Mouse (Mus musculus): ENCODE results near the gene Gk5. TPM values are rescaled to one million over a fixed set of nuclear protein-coding genes. Genes with fewer than 3 reads are reported as not detected.
"Not testable (repeated sequence)": the region's sequence is repeated elsewhere in the genome, so short reads cannot be mapped to it uniquely, and the experiment has no call there.

The Gk5 gene
- polyA plus RNA-seq (2016; fragmentation: Nextera tagmentation; extraction: Ambion mirVana) = 2.1 and 3.2 TPM in 2 replicates

- Histone ChIP-seq H3K27me3 (ENCODE audit: insufficient read depth, poor library complexity, severe bottlenecking) (peaks cover 9% of the 10 kb centered on the region), H3K9me3 (no peaks in the 10 kb centered on the region), H3K27ac (peak within 1 kb of the TSS; percentile 85), H3K4me1 (replicated peaks) (peaks cover 11% of the 10 kb centered on the region; the same call in 1 of the 2 replicates), H3K36me3 (no peaks in the 10 kb centered on the region), H3K4me3 (peak within 1 kb of the TSS; percentile 63)
- WGBS = under 1% methylated on average over 76 of the region's 76 CpGs
- DNase-seq (ENCODE audit: low spot score) = peak; percentile 98
Measured at GRCm38 (mm10) chr9:96118861-96119772, at the start of gene Gk5. Gk5 (plus strand) TSS chr9:96119362.

DNA sequence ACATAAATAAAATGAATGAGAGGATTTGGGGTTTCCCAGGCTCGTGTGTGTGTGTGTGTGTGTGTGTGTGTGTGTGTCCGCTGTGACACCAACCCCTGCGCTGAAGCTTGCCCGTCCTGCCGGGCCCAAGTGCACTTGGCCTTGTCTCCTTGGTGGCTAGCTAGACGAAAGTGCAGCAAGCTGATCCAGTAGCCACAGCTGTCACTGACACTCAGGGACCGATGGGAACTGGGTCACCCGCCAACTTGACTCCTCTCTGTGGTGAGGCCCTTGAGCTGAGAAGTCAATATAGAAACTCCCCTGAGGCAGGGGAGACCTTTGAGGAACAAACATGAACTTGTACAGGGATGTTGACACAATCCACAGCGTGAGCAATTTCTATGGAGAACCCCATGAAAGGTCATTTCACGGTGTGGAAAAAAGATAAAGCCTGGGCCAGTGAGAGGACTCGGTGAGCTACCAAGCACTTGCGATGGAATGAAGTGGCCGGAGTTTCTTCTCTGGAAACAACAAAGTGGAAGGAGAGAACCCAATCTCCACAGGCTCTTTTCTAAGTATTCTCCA, 40.3 kb upstream of the Gk5 start:
- 93% methylated on average over 13 of the region's 13 CpGs for WGBS

DNA sequence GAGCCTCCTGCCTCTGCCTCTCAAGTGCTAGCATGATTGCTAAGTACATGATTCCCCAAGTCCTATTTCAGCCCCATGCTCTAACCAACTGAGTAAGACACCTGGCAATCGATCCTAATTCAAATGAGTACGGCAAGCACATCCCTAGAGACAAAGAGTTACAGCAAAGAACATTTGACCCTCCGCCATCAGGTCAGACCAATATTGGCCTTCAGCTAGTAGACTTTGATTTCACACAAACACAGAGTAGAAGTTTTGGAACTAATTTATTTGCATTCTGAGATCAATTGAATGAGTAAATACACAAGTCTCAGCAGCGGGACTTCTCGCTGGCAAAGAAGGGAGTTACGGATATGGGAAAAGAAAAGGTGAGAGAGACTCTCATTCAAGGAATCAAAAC, 33.9 kb upstream of the Gk5 start:
- no peaks in the 10 kb centered on the region for H3K27me3 ChIP-seq (ENCODE audit: insufficient read depth, poor library complexity, severe bottlenecking)
- no peaks in the 10 kb centered on the region for H3K4me1 ChIP-seq (replicated peaks)
- H3K27ac ChIP-seq = no peak overlapping the region
- H3K9me3 ChIP-seq = no peaks in the 10 kb centered on the region
- H3K4me3 ChIP-seq = no peak overlapping the region
- no peak for DNase-seq (ENCODE audit: low spot score)
- WGBS = 93% methylated on average over 6 of the region's 6 CpGs
- H3K36me3 ChIP-seq = no peaks in the 10 kb centered on the region

More for the DNA sequence above, 40.3 kb upstream of the Gk5 start:
- Histone ChIP-seq H3K27me3 (ENCODE audit: insufficient read depth, poor library complexity, severe bottlenecking) (no peaks in the 10 kb centered on the region), H3K27ac (no peak overlapping the region), H3K4me1 (replicated peaks) (no peaks in the 10 kb centered on the region), H3K4me3 (no peak overlapping the region), H3K9me3 (no peaks in the 10 kb centered on the region), H3K36me3 (no peaks in the 10 kb centered on the region)
- DNase-seq (ENCODE audit: low spot score) = no peak

DNA sequence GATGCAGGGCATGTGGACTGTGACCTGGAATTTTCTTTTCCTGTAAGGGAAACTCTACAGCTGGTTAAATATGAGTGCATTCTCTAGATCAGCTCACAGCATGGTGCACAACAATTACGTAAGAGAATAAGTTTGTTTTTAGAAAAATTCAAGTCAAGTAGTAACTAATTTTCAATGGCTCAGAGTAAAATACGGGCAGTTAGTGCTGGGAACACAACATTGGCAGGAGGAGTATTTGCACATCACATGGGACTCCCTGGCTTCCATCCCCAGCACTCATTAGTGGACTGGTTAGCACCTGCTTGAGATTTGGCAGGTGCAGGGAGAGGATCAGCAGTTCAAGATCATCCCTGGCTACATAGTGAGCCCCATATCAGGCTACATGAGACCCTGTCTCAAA, 31.5 kb upstream of the Gk5 start:
- Histone ChIP-seq H3K36me3 (no peaks in the 10 kb centered on the region), H3K27me3 (ENCODE audit: insufficient read depth, poor library complexity, severe bottlenecking) (no peaks in the 10 kb centered on the region), H3K9me3 (no peaks in the 10 kb centered on the region), H3K4me3 (no peak overlapping the region), H3K27ac (no peak overlapping the region), H3K4me1 (replicated peaks) (no peaks in the 10 kb centered on the region)
- 87% methylated on average over 2 of the region's 2 CpGs for WGBS
- DNase-seq (ENCODE audit: low spot score) = no peak

GRCm38 (mm10) chr9:96088456-96088855, 30.7 kb upstream of the Gk5 start:
- not testable (repeated sequence) for H3K36me3 ChIP-seq; H3K27ac ChIP-seq; H3K27me3 ChIP-seq (ENCODE audit: insufficient read depth, poor library complexity, severe bottlenecking); DNase-seq (ENCODE audit: low spot score); H3K4me1 ChIP-seq (replicated peaks); H3K9me3 ChIP-seq; H3K4me3 ChIP-seq
- whole genome bisulfite sequencing = 85% methylated on average over 3 of the region's 3 CpGs

GRCm38 (mm10) chr9:96092637-96093036, 26.5 kb upstream of the Gk5 start:
- not testable (repeated sequence) for H3K36me3 ChIP-seq; H3K4me3 ChIP-seq; DNase-seq (ENCODE audit: low spot score); H3K27ac ChIP-seq; H3K27me3 ChIP-seq (ENCODE audit: insufficient read depth, poor library complexity, severe bottlenecking); H3K4me1 ChIP-seq (replicated peaks)
- H3K9me3 ChIP-seq = peaks cover 21% of the 10 kb centered on the region
- WGBS = 92% methylated on average over 10 of the region's 10 CpGs

GRCm38 (mm10) chr9:96093221-96093620, 25.9 kb upstream of the Gk5 start:
- Histone ChIP-seq H3K36me3 (no peaks in the 10 kb centered on the region), H3K4me1 (replicated peaks) (no peaks in the 10 kb centered on the region), H3K9me3 (peaks cover 21% of the 10 kb centered on the region), H3K27me3 (ENCODE audit: insufficient read depth, poor library complexity, severe bottlenecking) (no peaks in the 10 kb centered on the region), H3K4me3 (no peak overlapping the region), H3K27ac (no peak overlapping the region)
- no peak for DNase-seq (ENCODE audit: low spot score)
- 88% methylated on average over 1 of the region's 1 CpGs for WGBS

GRCm38 (mm10) chr9:96094341-96094740, 24.8 kb upstream of the Gk5 start:
- WGBS = 67% methylated on average over 1 of the region's 1 CpGs
- Histone ChIP-seq H3K4me1 (replicated peaks) (no peaks in the 10 kb centered on the region), H3K4me3 (no peak overlapping the region), H3K27me3 (ENCODE audit: insufficient read depth, poor library complexity, severe bottlenecking) (no peaks in the 10 kb centered on the region), H3K9me3 (peaks cover 32% of the 10 kb centered on the region), H3K36me3 (no peaks in the 10 kb centered on the region), H3K27ac (no peak overlapping the region)
- DNase-seq (ENCODE audit: low spot score) = no peak

DNA sequence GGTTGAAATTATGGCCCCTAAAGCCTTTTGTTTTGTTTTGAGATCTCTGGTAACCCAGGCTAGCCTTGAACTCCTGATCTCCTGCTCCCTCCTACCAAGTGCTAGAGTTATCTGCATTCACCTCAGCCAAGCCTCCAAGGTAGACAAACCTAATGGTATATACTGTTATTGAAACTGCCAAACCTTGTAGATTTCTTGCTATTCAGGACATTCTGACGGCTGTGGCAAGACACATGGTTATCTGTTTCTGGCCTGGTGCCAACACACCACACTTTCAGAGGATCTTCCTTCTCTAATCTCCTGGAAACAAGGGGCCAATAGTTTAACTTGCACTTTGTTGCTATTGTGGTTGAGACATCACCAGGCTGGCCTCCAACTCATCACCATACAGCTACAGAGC, 24.0 kb upstream of the Gk5 start:
- H3K4me1 ChIP-seq (replicated peaks) = no peaks in the 10 kb centered on the region
- no peaks in the 10 kb centered on the region for H3K27me3 ChIP-seq (ENCODE audit: insufficient read depth, poor library complexity, severe bottlenecking)
- no peak overlapping the region for H3K27ac ChIP-seq
- H3K4me3 ChIP-seq = no peak overlapping the region
- no peak for DNase-seq (ENCODE audit: low spot score)
- peaks cover 40% of the 10 kb centered on the region for H3K9me3 ChIP-seq
- no peaks in the 10 kb centered on the region for H3K36me3 ChIP-seq
- 91% methylated on average over 1 of the region's 1 CpGs for WGBS

DNA sequence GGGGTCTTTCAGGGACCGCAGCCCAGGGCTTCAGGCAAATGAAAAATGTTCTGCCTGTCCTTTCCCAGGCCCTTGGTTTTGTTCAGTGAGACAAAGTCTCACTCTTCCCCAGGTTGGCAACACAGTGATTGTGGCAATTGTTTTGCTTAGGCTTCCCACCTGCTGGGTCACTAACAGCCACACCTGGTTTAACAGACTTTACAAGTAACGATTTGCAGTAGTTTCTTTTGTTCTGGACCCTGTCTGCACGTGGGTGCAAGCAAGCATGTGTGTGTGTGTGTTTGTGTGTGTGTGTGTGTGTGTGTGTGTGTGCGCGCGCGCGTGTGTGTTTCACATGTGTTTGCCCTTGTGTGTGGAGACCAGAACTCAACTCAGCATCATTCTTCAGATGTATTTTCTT, 16.3 kb upstream of the Gk5 start:
- Histone ChIP-seq H3K4me3 (no peak overlapping the region), H3K9me3 (peaks cover 31% of the 10 kb centered on the region), H3K27me3 (ENCODE audit: insufficient read depth, poor library complexity, severe bottlenecking) (no peaks in the 10 kb centered on the region), H3K27ac (no peak overlapping the region), H3K4me1 (replicated peaks) (no peaks in the 10 kb centered on the region), H3K36me3 (no peaks in the 10 kb centered on the region)
- WGBS = 88% methylated on average over 8 of the region's 8 CpGs
- DNase-seq (ENCODE audit: low spot score) = no peak

DNA sequence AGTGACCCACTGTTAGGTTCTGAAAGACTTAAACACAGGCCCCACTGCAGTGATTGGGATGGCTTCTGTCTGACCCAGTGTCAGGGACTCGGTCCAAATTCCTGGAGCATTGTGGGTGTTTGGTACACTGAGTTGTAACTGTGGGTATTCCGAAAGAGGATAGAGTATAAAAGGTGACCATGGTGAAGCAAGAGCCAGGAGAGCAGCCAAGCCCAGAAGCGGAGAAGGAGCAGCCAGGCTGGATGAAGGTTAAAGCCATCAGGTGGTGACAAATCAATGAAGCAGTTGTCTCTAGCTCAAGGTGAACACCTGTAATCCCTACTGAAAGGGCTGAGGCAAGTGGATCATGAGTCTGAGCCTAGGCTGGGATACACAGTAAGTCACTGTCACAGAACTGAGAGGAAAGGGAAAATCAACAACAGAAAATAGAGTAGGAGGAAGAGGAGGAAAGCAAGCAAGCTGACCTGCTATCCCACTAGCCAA, 6.2 kb upstream of the Gk5 start:
- 88% methylated on average over 3 of the region's 3 CpGs for WGBS
- Histone ChIP-seq H3K36me3 (no peaks in the 10 kb centered on the region), H3K4me1 (replicated peaks) (no peaks in the 10 kb centered on the region), H3K27ac (no peak overlapping the region), H3K4me3 (no peak overlapping the region), H3K27me3 (ENCODE audit: insufficient read depth, poor library complexity, severe bottlenecking) (no peaks in the 10 kb centered on the region), H3K9me3 (no peaks in the 10 kb centered on the region)
- DNase-seq (ENCODE audit: low spot score) = no peak

DNA sequence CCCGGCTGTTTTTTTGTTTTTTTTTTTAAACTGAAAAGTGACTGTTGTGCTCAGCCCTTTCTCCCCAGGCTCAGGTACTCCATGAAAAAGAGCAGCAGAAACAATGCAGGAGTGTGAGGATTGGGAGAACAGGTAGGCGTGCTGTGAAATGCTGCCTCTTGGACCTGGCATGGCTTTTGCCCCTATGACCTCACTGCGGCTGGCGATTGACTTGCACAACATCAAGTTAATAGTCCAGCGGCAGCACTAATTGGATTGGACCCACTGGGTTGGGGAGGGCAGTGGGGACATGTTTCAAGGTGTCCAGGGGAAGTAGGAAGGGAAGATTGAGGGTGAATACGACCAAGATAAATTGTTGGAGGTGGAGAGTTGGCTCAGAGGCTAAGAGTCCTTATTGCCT, 2.4 kb upstream of the Gk5 start:
- H3K27me3 ChIP-seq (ENCODE audit: insufficient read depth, poor library complexity, severe bottlenecking) = peaks cover 9% of the 10 kb centered on the region
- H3K9me3 ChIP-seq = no peaks in the 10 kb centered on the region
- WGBS = 88% methylated on average over 6 of the region's 6 CpGs
- no peaks in the 10 kb centered on the region for H3K36me3 ChIP-seq
- no peak for DNase-seq (ENCODE audit: low spot score)
- no peak overlapping the region for H3K27ac ChIP-seq
- H3K4me3 ChIP-seq = no peak overlapping the region
- H3K4me1 ChIP-seq (replicated peaks) = peaks cover 11% of the 10 kb centered on the region; the same call in 1 of the 2 replicates

DNA sequence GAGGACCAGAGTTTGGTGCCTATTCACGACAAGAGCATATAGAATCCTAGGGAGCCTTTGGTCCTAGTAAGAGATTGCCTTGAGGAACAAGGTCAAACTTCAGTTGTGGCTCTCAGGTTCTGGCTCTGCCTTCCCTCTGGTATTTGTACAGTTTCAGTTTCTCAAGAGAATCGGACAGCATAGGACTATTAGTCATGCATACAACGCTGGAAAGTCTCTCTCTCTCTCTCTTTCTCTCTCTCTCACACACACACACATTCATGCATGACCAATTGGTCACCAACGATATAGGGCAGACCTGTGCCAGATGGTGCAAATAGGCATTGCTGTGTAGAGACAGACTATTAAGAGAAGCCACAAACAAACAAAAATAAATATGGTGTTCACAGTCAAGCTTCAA, 946 bp upstream of the Gk5 start:
- peak overlapping the region; percentile 63 for H3K4me3 ChIP-seq
- 79% methylated on average over 4 of the region's 4 CpGs for WGBS

More for the DNA sequence above, 946 bp upstream of the Gk5 start:
- DNase-seq (ENCODE audit: low spot score) = no peak
- no peaks in the 10 kb centered on the region for H3K36me3 ChIP-seq
- peak overlapping the region; percentile 85; the same call in 1 of the 2 replicates for H3K27ac ChIP-seq
- peaks cover 9% of the 10 kb centered on the region for H3K27me3 ChIP-seq (ENCODE audit: insufficient read depth, poor library complexity, severe bottlenecking)
- peaks cover 11% of the 10 kb centered on the region; the same call in 1 of the 2 replicates for H3K4me1 ChIP-seq (replicated peaks)
- H3K9me3 ChIP-seq = no peaks in the 10 kb centered on the region
